Mouse (Mus musculus): ENCODE measurements at regions not wholly inside any gene's neighbourhood (a gene's known extent, or its start where the extent isn't known, plus 50 kb on each side); places are given as distances from the start of the nearest gene placed in this dataset.

DNA sequence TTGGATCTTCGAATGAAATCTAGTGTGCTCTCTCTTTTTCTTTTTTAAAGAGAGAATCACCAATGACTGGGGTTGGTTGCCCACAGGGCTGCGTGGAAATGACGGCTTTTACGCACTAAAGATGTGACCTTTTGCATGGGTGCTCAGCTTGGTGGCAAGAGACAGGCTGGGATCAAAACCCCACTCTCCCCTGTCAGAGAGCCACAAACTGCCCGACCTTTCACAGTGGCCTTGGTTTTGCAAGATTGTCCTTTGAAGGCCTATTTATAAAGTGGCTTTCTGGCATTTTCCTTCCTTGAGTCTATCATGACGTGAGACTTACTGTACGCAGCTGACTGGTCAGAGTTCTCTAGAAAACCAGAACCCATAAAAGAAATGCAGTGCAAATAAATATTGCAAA, 104.4 kb upstream of the Ubr2 start:
- Histone ChIP-seq H3K9ac (ENCODE audit: low read depth, low read length) (no peak overlapping the region), H3K4me3 (ENCODE audit: low read length) (no peak overlapping the region), H3K4me1 (ENCODE audit: control insufficient read depth, insufficient read depth, low read depth, low read length) (no peaks in the 10 kb centered on the region), H3K36me3 (ENCODE audit: control insufficient read depth, insufficient read depth, low read length) (no peaks in the 10 kb centered on the region), H3K4me2 (ENCODE audit: low read length) (no peak overlapping the region), H3K9me3 (ENCODE audit: control insufficient read depth, low read length) (no peaks in the 10 kb centered on the region), H3K27ac (ENCODE audit: low read depth, low read length) (no peak overlapping the region), H3K27me3 (replicated peaks; ENCODE audit: control insufficient read depth, insufficient read depth, low read length) (no peaks in the 10 kb centered on the region)
- no peak for ATAC-seq
- WGBS = 80% methylated on average over 7 of the region's 7 CpGs

- Histone ChIP-seq H3K4me1 (ENCODE audit: control insufficient read depth, insufficient read depth, low read depth, low read length) (no peaks in the 10 kb centered on the region), H3K4me3 (ENCODE audit: low read length) (no peak overlapping the region), H3K4me2 (ENCODE audit: low read length) (no peak overlapping the region), H3K27me3 (replicated peaks; ENCODE audit: control insufficient read depth, insufficient read depth, low read length) (no peaks in the 10 kb centered on the region), H3K9ac (ENCODE audit: low read depth, low read length) (no peak overlapping the region), H3K27ac (ENCODE audit: low read depth, low read length) (no peak overlapping the region), H3K9me3 (ENCODE audit: control insufficient read depth, low read length) (no peaks in the 10 kb centered on the region), H3K36me3 (ENCODE audit: control insufficient read depth, insufficient read depth, low read length) (no peaks in the 10 kb centered on the region)
- WGBS = 88% methylated on average over 16 of the region's 16 CpGs
- no peak for ATAC-seq
Observed at GRCm38 (mm10) chr17:47112556-47113225, 102.3 kb upstream of the Ubr2 start.

- H3K36me3 ChIP-seq (ENCODE audit: control insufficient read depth, insufficient read depth, low read length) = no peaks in the 10 kb centered on the region
- no peak overlapping the region for H3K4me3 ChIP-seq (ENCODE audit: low read length)
- H3K9me3 ChIP-seq (ENCODE audit: control insufficient read depth, low read length) = no peaks in the 10 kb centered on the region
- H3K4me1 ChIP-seq (ENCODE audit: control insufficient read depth, insufficient read depth, low read depth, low read length) = no peaks in the 10 kb centered on the region
- 87% methylated on average over 4 of the region's 4 CpGs for WGBS
- H3K27ac ChIP-seq (ENCODE audit: low read depth, low read length) = no peak overlapping the region
- no peak overlapping the region for H3K4me2 ChIP-seq (ENCODE audit: low read length)
- H3K9ac ChIP-seq (ENCODE audit: low read depth, low read length) = no peak overlapping the region
- no peak for ATAC-seq
- no peaks in the 10 kb centered on the region for H3K27me3 ChIP-seq (replicated peaks; ENCODE audit: control insufficient read depth, insufficient read depth, low read length)
Observed at GRCm38 (mm10) chr17:47110836-47111235, 100.5 kb upstream of the Ubr2 start.

- WGBS = 85% methylated on average over 4 of the region's 4 CpGs
- H3K9ac ChIP-seq (ENCODE audit: low read depth, low read length) = no peak overlapping the region
- H3K4me3 ChIP-seq (ENCODE audit: low read length) = no peak overlapping the region
- no peaks in the 10 kb centered on the region for H3K27me3 ChIP-seq (replicated peaks; ENCODE audit: control insufficient read depth, insufficient read depth, low read length)
- no peaks in the 10 kb centered on the region for H3K4me1 ChIP-seq (ENCODE audit: control insufficient read depth, insufficient read depth, low read depth, low read length)
- no peak for ATAC-seq
- H3K4me2 ChIP-seq (ENCODE audit: low read length) = no peak overlapping the region
- no peaks in the 10 kb centered on the region for H3K36me3 ChIP-seq (ENCODE audit: control insufficient read depth, insufficient read depth, low read length)
- H3K9me3 ChIP-seq (ENCODE audit: control insufficient read depth, low read length) = 0 out of 2 replicates have a peak, but pooled peaks cover 2% of the 10 kb centered on the region
- H3K27ac ChIP-seq (ENCODE audit: low read depth, low read length) = no peak overlapping the region
Observed at GRCm38 (mm10) chr17:47104328-47104727, 94.0 kb upstream of the Ubr2 start.

DNA sequence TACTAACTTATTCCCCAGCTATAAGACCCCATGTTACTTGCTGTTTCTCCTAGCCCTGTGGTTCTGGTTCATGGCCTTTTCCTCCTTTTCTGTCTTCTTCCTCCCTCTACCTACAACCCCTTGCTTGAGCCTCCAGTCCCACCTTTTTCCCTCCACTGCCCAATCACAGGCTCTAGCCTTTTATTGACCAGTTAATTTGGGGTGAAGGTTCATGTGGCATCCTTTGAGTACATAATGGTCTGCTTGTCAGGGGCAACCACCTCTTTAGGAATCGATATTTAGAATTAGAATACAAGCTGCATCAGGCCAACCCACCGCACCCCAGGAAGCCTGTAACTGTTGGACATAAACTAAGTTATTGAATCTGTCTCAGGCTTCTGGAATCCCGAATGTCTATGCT, 84.8 kb upstream of the Ubr2 start:
- no peak overlapping the region for H3K4me3 ChIP-seq (ENCODE audit: low read length)
- no peak for ATAC-seq
- 0 out of 2 replicates have a peak, but pooled peaks cover 2% of the 10 kb centered on the region for H3K9me3 ChIP-seq (ENCODE audit: control insufficient read depth, low read length)
- no peak overlapping the region for H3K27ac ChIP-seq (ENCODE audit: low read depth, low read length)
- H3K27me3 ChIP-seq (replicated peaks; ENCODE audit: control insufficient read depth, insufficient read depth, low read length) = no peaks in the 10 kb centered on the region
- no peak overlapping the region for H3K4me2 ChIP-seq (ENCODE audit: low read length)
- no peaks in the 10 kb centered on the region for H3K4me1 ChIP-seq (ENCODE audit: control insufficient read depth, insufficient read depth, low read depth, low read length)
- 74% methylated on average over 3 of the region's 3 CpGs for WGBS
- no peaks in the 10 kb centered on the region for H3K36me3 ChIP-seq (ENCODE audit: control insufficient read depth, insufficient read depth, low read length)
- no peak overlapping the region for H3K9ac ChIP-seq (ENCODE audit: low read depth, low read length)

DNA sequence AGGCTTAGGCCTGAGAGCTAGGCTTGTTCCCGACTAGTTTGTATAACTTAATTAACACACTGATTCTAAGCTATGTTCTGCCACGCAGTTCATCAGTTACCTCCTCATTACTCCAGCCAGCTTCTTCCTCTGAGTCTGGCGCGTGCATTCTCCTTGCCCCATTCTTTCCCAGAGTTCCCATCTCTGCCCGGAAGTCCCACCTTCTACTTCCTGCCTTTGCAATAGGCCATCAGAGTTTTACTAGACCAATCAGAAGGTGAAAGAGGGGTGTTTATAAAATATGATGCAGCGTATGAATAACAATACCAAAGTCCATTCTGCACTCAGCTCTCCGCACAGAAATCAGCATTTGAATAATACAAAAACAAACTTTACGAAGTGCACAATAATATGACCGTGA, 81.7 kb upstream of the Ubr2 start:
- H3K27me3 ChIP-seq (replicated peaks; ENCODE audit: control insufficient read depth, insufficient read depth, low read length) = no peaks in the 10 kb centered on the region
- 88% methylated on average over 9 of the region's 9 CpGs for WGBS
- no peak overlapping the region for H3K4me3 ChIP-seq (ENCODE audit: low read length)
- H3K9ac ChIP-seq (ENCODE audit: low read depth, low read length) = no peak overlapping the region
- no peak for ATAC-seq
- no peaks in the 10 kb centered on the region for H3K9me3 ChIP-seq (ENCODE audit: control insufficient read depth, low read length)
- H3K4me2 ChIP-seq (ENCODE audit: low read length) = no peak overlapping the region
- H3K4me1 ChIP-seq (ENCODE audit: control insufficient read depth, insufficient read depth, low read depth, low read length) = no peaks in the 10 kb centered on the region
- H3K27ac ChIP-seq (ENCODE audit: low read depth, low read length) = no peak overlapping the region
- H3K36me3 ChIP-seq (ENCODE audit: control insufficient read depth, insufficient read depth, low read length) = no peaks in the 10 kb centered on the region

DNA sequence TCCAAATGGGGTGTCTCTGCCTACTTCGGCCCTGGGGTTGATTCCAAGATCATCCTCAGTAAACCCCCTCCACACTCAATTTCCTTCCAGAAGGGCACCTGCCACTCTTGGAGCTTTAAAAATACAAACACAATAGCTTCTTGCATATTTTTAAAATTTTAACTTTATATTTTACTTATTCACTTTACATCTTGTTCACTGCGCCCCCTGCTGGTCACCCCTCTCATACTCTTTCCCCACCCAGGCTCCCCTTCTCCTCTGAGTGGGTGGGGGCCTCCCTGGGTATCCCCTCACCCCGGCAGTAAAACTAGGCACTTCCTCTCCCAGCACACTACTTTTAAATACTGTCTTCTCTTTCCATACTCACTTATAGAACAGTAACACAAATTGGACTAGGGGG, 79.4 kb upstream of the Ubr2 start:
- 81% methylated on average over 3 of the region's 3 CpGs for WGBS
- no peaks in the 10 kb centered on the region for H3K9me3 ChIP-seq (ENCODE audit: control insufficient read depth, low read length)
- H3K9ac ChIP-seq (ENCODE audit: low read depth, low read length) = no peak overlapping the region
- no peaks in the 10 kb centered on the region for H3K36me3 ChIP-seq (ENCODE audit: control insufficient read depth, insufficient read depth, low read length)
- no peak overlapping the region for H3K4me2 ChIP-seq (ENCODE audit: low read length)
- no peaks in the 10 kb centered on the region for H3K27me3 ChIP-seq (replicated peaks; ENCODE audit: control insufficient read depth, insufficient read depth, low read length)
- no peak overlapping the region for H3K27ac ChIP-seq (ENCODE audit: low read depth, low read length)
- no peaks in the 10 kb centered on the region for H3K4me1 ChIP-seq (ENCODE audit: control insufficient read depth, insufficient read depth, low read depth, low read length)
- no peak for ATAC-seq
- no peak overlapping the region for H3K4me3 ChIP-seq (ENCODE audit: low read length)

DNA sequence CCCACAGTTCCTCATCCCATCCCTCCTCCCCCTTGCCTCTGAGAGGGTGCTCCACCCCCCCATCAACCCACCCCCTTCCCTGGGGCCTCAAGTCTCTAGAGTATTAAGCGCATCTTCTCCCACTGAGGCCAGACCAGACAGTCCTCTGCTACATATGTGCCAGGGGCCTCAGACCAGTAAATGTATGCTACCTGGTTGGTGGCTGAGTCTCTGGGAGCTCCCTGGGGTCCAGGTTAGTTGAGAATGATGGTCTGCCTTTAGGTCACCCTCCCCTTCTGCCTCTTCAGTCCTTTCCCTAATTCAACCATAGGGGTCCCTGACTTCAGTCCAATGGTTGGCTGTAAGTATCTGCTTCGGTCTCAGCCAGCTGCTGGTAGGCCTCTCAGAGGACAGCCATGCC, 58.9 kb upstream of the Ubr2 start:
- no peak for ATAC-seq
- Histone ChIP-seq H3K27ac (ENCODE audit: low read depth, low read length) (no peak overlapping the region), H3K4me2 (ENCODE audit: low read length) (no peak overlapping the region), H3K4me3 (ENCODE audit: low read length) (no peak overlapping the region), H3K4me1 (ENCODE audit: control insufficient read depth, insufficient read depth, low read depth, low read length) (no peaks in the 10 kb centered on the region), H3K9ac (ENCODE audit: low read depth, low read length) (no peak overlapping the region), H3K9me3 (ENCODE audit: control insufficient read depth, low read length) (peaks cover 2% of the 10 kb centered on the region; the same call in 1 of the 2 replicates), H3K36me3 (ENCODE audit: control insufficient read depth, insufficient read depth, low read length) (no peaks in the 10 kb centered on the region), H3K27me3 (replicated peaks; ENCODE audit: control insufficient read depth, insufficient read depth, low read length) (no peaks in the 10 kb centered on the region)
- 96% methylated on average over 2 of the region's 2 CpGs for WGBS

DNA sequence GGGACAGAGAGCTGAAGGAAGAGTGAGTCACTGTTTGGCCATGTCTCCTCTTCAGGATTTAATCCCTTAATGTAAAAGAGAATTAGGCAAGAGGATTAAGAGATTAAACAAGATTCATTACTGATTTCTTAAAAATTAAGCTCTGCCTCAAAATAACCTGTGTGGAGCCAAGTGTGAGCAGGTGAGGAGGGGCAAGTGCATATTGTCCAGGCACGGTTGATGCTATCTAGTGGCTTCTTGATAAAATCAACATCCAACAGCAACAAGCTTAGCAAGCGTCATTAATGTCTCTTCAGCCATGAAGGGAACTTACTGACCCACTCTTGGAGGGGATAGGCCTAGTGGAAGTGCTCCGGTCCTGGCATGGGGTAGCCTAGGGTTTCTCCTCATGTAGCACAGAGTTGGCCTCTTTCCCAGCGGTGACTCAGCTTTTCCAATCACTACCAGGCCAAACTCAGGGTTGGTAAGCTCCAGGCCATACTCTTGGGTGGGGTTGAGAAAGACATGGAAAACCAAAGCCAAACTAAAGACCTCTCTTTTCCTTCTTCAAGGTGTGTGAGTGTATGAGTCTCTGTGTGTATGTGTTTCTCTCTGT, 55.0 kb upstream of the Ubr2 start:
- no peaks in the 10 kb centered on the region for H3K9me3 ChIP-seq (ENCODE audit: control insufficient read depth, low read length)
- H3K27ac ChIP-seq (ENCODE audit: low read depth, low read length) = no peak overlapping the region
- H3K36me3 ChIP-seq (ENCODE audit: control insufficient read depth, insufficient read depth, low read length) = no peaks in the 10 kb centered on the region
- H3K4me3 ChIP-seq (ENCODE audit: low read length) = no peak overlapping the region
- no peak overlapping the region for H3K4me2 ChIP-seq (ENCODE audit: low read length)
- no peak overlapping the region for H3K9ac ChIP-seq (ENCODE audit: low read depth, low read length)
- no peaks in the 10 kb centered on the region for H3K27me3 ChIP-seq (replicated peaks; ENCODE audit: control insufficient read depth, insufficient read depth, low read length)
- 85% methylated on average over 4 of the region's 4 CpGs for WGBS
- no peaks in the 10 kb centered on the region for H3K4me1 ChIP-seq (ENCODE audit: control insufficient read depth, insufficient read depth, low read depth, low read length)
- no peak for ATAC-seq

Data from hindbrain, embryonic 16.5 days (tissue).